Mouse (Mus musculus): ENCODE results near the gene Slc25a25.

Gene Slc25a25

DNA sequence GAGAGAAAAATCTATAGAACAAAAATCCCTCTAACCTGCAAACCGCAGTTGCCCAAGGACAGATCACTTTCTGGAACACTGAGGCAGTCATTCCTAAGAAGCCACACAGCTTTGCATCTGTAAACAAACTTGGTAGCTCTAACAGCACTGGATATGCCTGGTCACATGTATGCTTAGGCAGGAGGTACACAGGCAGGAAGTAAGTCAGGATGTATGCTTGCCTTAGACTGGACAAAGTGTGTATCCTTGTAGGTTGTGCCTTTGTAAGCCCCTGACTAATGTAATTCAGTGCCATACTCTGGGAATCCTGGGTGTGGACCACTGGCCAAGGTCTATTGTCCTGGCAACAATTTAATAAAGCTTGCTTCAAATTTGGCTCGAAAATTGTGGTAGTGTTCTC lies 12.5 kb upstream of the Slc25a25 start:
- ATAC-seq (ENCODE audit: insufficient number of reproducible peaks, low FRiP score, low TSS enrichment) = no peak

GRCm38 (mm10) chr2:32459657-32460056 lies 8.4 kb upstream of the Slc25a25 start:
- no peak for ATAC-seq (ENCODE audit: insufficient number of reproducible peaks, low FRiP score, low TSS enrichment)

- ATAC-seq (ENCODE audit: insufficient number of reproducible peaks, low FRiP score, low TSS enrichment) = no peak
Measured at GRCm38 (mm10) chr2:32458300-32458699, 7.1 kb upstream of the Slc25a25 start.

GRCm38 (mm10) chr2:32455101-32455500 lies 3.9 kb upstream of the Slc25a25 start:
- ATAC-seq (ENCODE audit: insufficient number of reproducible peaks, low FRiP score, low TSS enrichment) = no peak

- ATAC-seq (ENCODE audit: insufficient number of reproducible peaks, low FRiP score, low TSS enrichment) = no peak
Measured at GRCm38 (mm10) chr2:32454633-32455032, 3.4 kb upstream of the Slc25a25 start.

- no peak for ATAC-seq (ENCODE audit: insufficient number of reproducible peaks, low FRiP score, low TSS enrichment)
Measured at GRCm38 (mm10) chr2:32453641-32454303, 2.5 kb upstream of the Slc25a25 start.

- ATAC-seq (ENCODE audit: insufficient number of reproducible peaks, low FRiP score, low TSS enrichment) = no peak
Measured at GRCm38 (mm10) chr2:32452441-32452971, 1.3 kb upstream of the Slc25a25 start.

GRCm38 (mm10) chr2:32451870-32452372 lies 676 bp upstream of the Slc25a25 start:
- peak; percentile 98 for ATAC-seq (ENCODE audit: insufficient number of reproducible peaks, low FRiP score, low TSS enrichment)

GRCm38 (mm10) chr2:32449761-32450754 lies 1.2 kb downstream of the Slc25a25 start, which contains the start of gene Naif1:
TSS of gene Naif1 (plus strand) at chr2:32450457.
- no peak for ATAC-seq (ENCODE audit: insufficient number of reproducible peaks, low FRiP score, low TSS enrichment)

- ATAC-seq (ENCODE audit: insufficient number of reproducible peaks, low FRiP score, low TSS enrichment) = no peak
Measured at GRCm38 (mm10) chr2:32448480-32448879, 2.8 kb downstream of the Slc25a25 start.

- ATAC-seq (ENCODE audit: insufficient number of reproducible peaks, low FRiP score, low TSS enrichment) = no peak
Measured at GRCm38 (mm10) chr2:32447264-32447936, 3.8 kb downstream of the Slc25a25 start.

DNA sequence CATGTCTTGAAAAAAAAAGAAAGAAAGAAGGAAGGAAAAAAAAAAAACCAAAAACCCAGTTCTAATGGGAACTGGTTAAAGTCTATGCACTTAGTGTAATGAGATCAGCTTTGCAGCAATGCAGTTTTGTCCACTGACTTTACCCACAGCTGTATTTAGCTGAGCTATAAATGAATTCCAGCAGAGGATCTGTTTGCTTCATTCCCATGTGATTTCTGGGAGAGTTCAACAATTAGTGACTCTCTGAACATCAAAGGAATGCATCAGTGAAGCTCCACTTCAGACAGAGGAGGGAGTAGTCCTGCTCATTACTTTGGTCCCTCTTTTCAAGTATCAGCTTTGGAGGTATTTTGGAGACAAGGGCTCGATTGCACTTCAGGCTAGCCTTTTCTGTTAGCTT lies 5.7 kb downstream of the Slc25a25 start:
- ATAC-seq (ENCODE audit: insufficient number of reproducible peaks, low FRiP score, low TSS enrichment) = no peak

- ATAC-seq (ENCODE audit: insufficient number of reproducible peaks, low FRiP score, low TSS enrichment) = no peak
Measured at GRCm38 (mm10) chr2:32441550-32441949, 9.7 kb downstream of the Slc25a25 start.

- ATAC-seq (ENCODE audit: insufficient number of reproducible peaks, low FRiP score, low TSS enrichment) = no peak
Measured at GRCm38 (mm10) chr2:32440632-32441031, 10.6 kb downstream of the Slc25a25 start.

- ATAC-seq (ENCODE audit: insufficient number of reproducible peaks, low FRiP score, low TSS enrichment) = no peak
Measured at GRCm38 (mm10) chr2:32440164-32440563, 11.1 kb downstream of the Slc25a25 start.

DNA sequence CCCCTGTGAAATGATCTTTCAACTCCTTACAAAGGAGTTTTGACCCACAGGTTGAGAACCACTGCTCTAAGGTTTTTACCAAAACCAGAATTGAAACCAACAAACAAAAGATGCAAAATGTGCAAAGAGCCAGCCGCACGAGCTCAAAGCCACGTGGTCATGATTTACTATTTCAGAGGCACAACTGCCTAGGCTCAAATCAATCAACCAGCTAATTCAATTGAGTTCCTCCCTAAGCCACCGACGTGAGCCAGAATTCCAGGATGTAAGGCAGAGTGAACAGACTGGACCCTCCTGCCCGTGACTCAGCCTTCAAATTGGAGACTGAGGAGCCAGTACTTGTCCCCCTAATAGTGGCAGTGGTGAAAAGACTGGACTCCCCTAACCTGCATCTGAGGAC lies 12.1 kb downstream of the Slc25a25 start:
- ATAC-seq (ENCODE audit: insufficient number of reproducible peaks, low FRiP score, low TSS enrichment) = no peak

DNA sequence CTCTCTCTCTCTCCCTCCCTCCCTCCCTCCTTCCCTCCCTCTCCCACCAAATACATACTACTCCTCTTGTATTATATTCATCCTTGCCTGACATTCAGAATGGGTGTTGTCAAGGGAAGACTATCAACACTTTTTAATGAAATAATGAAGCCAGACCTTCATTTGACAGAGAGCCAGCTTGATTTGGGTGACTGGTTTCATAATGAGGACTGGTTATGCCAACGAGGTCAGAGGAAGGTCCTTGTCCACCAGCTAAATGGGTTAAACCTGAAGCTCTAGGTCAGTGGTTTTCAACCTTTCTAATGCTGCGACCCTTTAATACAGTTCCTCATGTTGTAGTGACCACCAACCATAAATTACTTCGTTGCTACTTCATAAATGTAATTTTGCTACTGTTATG lies 12.5 kb downstream of the Slc25a25 start:
- ATAC-seq (ENCODE audit: insufficient number of reproducible peaks, low FRiP score, low TSS enrichment) = no peak

- no peak for ATAC-seq (ENCODE audit: insufficient number of reproducible peaks, low FRiP score, low TSS enrichment)
Measured at GRCm38 (mm10) chr2:32437612-32438166, 13.6 kb downstream of the Slc25a25 start.

DNA sequence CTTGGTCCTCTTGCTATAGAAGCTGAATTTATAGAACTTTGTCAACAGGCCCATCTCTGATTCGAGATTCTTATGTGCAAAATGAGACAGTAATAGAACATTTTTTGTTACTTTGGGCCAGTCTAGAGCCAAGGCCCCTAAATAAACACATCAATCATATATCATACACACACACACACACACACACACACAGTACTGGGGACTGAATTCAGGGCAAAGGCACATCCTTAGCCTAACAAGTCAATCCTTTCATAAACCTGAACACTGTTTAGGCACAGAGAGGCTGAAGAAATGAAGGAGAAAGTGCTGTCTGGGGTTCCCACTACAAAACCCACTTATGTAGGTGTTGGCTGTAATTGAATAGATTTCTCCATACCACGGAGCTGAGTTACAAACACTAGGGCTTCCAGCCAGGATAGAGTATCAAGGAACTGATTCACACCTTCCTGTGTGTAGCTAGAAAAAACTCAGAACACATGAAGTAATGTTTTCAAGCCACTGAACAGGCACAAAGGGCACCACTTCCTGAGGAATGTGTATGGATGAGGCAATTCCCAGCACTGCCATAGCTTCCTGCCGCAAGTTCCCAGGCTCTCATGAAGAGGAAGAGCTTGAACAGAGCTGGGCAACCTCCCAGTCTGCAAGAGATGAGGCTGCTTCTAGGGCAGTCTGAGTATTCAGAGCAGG lies 14.4 kb downstream of the Slc25a25 start:
- ATAC-seq (ENCODE audit: insufficient number of reproducible peaks, low FRiP score, low TSS enrichment) = no peak
